Mouse (Mus musculus) granulocyte monocyte progenitor cell, adult 5-6 weeks (primary cell): ENCODE measurements around the gene Akap8. TPM values are rescaled to one million over a fixed set of nuclear protein-coding genes. Genes with fewer than 3 reads are reported as not detected.

ENCODE experiments used
- ATAC-seq: replicated peaks from 2 replicates; pipeline ENCODE4 v1.8.0; 2016; ENCODE audit warnings: mild to moderate bottlenecking, moderate TSS enrichment, inconsistent platforms; ENCODE audit not compliant: poor library complexity, severe bottlenecking
- total RNA-seq, 2 experiments: library from RNA; stranded (forward) in 1 of 2; stranded (reverse) in 1 of 2; fragments of 200-712, 200-1000 nt in 1 of 2; fragments of >200 nt in 1 of 2; fragmentation: Nextera tagmentation in 1 of 2; gene quantifications; 2 replicates each; pipeline ENCODE4 v1.2.3; 2014 to 2017

Gene Akap8
- total RNA-seq, 2 experiments from 2014 or later, result 58.2 to 132 TPM

GRCm38 (mm10) chr17:32349851-32350381 lies 28.9 kb upstream of the Akap8 start:
- no peak for ATAC-seq

- ATAC-seq, result peak; percentile 69
Measured at GRCm38 (mm10) chr17:32349037-32349732, 28.1 kb upstream of the Akap8 start.

DNA sequence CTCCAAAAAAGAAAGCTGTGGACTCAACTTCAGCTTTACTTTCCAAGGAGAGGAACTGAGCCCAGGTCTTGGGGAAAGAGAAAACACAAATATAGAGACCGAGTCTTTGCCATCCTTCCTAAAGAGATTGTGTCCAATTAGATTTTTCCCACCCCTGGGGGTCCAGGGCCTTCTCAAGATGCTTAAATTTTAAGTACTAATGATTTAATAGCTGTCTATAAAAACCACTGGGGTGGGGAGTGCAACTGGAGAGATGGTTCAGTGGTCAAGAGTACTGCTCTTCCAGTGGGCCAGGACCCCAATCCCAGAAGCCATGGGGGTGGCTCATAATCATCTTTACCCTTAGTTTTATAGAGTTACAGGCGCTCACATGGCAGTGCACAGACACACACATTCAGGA lies 27.4 kb upstream of the Akap8 start:
- ATAC-seq, result no peak

GRCm38 (mm10) chr17:32341102-32341501 lies 20.1 kb upstream of the Akap8 start:
- ATAC-seq, result no peak

DNA sequence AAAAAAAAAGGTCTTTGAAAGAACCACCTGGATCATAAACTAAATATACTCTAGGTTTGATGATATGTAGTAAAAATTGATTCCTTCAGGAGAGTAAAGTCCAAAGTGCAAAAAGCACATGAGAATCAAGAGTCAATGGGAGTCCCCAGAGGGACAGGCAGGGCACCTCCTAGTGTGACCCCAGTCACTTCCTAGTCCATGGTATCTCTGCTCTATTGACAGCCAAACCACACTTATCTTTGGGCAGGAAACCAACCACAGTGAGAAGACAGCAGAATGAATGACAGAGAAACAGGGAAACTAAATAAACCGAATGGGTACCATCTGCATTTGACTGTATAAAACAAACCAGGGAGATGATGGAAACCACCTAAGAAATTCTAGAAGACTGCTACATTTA lies 19.1 kb upstream of the Akap8 start:
- no peak; the same call in 1 of the 2 replicates for ATAC-seq

DNA sequence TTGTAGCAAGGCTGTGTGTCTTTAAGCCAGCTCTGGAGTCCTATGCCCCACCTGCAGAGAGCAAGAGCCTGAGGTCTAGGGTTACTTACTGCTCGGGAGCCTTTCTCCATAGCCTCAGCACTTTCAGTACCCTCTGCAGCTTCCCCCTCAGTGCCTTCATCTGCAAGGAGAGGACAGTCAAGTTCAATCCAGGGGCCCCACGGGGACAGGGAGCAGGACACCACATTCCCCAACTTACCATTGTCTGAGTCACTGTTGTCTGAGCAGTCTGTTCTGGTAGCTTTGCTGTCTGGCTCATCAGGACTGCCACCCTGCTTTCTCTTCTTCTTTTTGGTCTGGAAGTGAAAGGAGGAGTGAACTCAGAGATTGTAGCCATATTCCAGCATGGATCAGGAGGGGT lies 14.8 kb upstream of the Akap8 start:
- ATAC-seq, result peak; percentile 68

DNA sequence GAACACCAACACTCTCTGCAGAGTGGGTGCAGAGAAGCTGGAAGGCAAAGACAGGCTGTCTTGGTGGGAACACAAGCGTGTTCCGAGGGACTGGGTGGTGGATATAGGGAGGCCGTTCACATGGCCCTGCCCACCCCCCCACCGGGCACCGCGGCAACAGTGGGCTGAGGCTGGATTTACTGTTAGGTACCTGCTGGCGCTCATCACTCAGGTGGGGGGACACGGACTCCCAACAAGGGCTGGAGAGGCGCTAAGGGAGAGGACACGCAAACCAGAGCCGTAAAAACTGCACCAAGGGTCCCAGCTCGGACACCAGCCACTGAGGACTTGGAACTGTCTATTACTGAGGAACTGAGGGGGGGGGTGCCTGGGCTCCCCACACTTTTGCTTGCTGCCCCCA lies 13.9 kb upstream of the Akap8 start:
- no peak for ATAC-seq

- ATAC-seq, result no peak
Measured at GRCm38 (mm10) chr17:32333675-32334303, 12.8 kb upstream of the Akap8 start.

DNA sequence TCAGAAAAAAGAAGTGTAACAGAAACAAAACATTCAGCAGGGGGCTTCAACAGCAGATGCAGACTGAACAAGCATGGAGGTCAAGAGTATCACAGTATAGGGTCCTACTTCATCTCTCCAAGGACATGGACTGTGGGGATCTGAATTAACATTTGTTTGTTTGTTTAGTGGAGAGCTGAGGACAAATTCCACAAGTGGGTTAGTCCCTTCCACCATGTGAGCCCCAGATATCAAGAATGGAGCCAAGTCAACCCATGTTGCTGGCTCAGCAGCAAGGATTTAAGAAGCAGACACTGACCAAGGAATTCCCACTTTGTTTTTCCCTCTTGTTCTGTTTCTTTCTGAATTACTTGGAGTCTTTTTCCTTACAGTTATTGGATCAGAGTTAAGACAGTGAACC lies 6.5 kb upstream of the Akap8 start:
- ATAC-seq, result no peak

DNA sequence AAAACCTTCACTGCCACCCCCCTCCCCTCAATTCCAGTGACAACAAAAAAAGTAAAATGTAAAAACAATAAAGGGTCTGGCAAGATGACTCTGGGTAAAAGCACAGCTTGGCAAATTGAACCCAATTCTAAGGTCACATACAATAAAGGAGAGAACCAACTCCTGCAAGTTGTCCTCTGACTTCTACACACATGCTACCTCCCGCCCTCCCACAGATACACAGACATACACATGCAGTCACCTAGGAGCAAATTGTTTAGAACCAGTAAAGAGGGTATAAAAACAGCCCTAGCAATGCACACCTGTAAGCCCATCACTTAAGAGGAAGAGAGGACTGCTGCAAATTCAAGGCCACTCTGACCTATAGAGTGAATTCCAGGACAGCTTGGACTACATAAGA lies 1.8 kb upstream of the Akap8 start:
- ATAC-seq, result no peak

GRCm38 (mm10) chr17:32321836-32322235 lies 798 bp upstream of the Akap8 start:
- ATAC-seq, result no peak

DNA sequence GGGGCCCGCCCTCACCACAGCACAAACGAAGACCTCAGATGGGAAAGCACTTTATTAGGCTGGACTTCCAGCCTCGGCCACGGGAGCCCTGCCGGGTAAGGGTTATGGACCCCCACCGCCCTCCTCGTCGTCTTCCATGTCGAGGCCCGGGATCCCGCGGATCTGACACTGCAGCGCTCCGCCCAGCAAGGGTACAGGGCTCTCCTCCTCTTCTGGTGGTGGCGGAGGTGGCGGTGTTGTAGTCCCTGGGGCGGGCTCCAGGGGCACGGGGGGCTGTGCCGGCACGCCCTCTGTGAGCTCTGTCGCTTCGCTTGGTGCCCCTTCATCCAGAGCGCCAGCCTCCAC lies 324 bp upstream of the Akap8 start:
- ATAC-seq, result peak; percentile 72

GRCm38 (mm10) chr17:32319950-32320349 lies 1.1 kb downstream of the Akap8 start:
- ATAC-seq, result no peak

DNA sequence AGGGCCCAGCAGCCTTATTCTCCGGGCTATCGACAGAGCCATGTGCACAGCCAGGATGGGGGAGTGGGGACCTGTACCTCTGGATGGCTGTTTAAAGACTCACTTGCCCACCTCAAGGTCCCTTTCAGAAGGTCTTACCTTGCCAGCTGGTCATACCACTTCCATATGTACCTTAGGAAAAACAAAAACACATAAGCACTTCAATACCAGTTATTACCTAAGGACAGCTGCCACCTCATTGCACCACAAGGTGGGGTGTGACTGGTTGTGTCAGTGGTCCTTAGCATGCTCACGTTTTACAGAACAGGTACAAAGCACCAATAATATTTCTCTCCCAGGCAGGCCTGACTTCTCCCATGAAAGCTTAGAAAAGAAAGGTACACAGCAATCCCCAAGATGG lies 3.3 kb downstream of the Akap8 start:
- no peak for ATAC-seq

DNA sequence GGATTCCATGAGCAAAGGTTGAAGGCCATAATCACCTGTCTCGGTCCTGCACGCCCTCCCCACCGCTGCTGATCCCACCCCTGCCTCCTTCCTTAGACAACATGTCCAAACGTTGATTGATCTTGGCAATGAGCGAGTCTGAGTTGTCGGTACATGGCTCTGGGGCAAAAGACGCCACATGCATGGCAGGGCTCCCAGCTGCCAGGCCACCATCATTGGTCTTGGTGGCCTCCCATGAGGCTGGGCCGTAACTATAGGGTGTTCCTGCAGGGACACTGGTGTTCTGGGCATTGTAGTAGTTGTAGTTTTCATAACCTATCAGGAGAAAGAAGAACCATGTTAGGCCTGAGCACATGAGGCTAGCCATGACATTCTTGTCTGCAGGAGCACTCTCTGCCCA lies 4.0 kb downstream of the Akap8 start:
- no peak for ATAC-seq

- ATAC-seq, result no peak
Measured at GRCm38 (mm10) chr17:32315560-32315959, 5.5 kb downstream of the Akap8 start.

DNA sequence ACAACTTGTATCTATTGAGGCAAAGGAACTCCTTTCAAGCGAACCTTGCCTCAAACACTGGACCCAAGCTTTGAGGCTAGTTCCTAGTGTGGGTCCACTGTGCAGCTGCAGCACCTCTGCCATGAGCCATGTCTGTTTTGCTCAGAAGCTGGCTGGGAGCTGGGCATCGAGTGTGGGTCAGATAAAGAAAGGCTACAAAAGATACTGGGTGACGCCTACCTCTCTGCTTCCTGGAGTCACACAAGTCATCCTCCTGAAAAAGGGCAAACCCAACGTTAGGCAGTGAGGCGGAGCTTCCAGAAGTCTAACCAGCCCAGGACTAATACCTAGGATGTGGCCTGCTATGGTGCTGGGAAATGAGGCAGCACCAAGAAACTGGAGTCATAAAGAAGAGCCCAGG lies 7.1 kb downstream of the Akap8 start:
- ATAC-seq, result no peak

DNA sequence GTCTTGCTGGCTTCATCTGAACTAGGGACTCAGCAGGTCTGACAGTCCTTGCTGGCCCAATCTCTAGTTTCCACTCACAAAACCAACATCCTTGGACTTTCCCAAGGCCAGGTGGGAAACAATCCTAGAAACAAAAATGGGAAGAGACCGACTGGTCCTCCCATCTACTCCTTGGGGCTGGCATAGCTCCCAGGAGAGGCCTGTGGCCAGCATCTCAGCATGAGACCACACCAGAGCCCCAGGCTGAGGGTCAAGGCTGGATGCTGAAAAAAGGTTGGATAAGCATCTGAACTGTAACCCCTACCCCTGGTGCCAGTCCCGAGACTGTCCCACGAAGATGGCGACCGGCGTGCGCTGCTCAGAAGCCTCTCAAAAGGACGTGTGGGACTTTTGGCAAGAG lies 8.2 kb downstream of the Akap8 start:
- no peak for ATAC-seq

GRCm38 (mm10) chr17:32307963-32308362 lies 13.1 kb downstream of the Akap8 start:
- no peak for ATAC-seq

DNA sequence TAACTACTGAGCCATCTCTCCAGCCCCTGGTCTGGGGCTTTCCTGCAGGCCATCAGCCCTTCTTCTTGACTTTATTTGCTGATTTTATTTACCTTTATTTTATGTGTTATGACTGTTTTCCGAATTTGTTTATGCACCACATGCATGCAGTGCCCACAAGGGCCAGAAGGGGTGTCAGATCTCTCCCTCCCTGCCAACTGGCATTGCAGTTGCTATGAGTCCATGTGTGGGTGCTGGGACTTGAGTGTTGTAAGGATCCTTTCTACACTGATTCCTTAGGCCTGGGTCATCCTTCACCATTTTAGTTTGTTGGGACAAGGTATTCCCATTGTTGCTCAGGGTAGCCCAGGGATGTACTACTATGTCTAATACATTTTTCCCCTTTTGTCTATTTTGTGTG lies 22.9 kb downstream of the Akap8 start:
- no peak for ATAC-seq

DNA sequence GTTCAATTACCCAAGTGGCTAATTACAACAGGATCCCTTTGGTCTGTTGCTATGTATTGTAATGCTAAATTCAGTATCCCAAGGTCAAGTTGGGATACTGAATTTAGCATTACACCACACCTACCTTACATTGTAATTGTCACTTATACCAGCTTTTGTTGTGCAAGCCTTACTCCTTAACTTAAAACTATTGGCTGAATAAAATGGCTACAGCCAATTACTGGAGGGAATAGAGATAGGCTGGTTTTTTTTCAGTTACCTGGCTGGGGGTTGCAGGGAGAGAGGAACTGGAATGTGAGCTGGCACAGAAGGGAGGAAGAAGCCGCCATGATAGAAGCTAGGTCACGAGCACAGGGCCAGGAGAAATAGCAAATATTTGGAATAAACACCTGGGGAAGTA lies 25.1 kb downstream of the Akap8 start:
- no peak for ATAC-seq

DNA sequence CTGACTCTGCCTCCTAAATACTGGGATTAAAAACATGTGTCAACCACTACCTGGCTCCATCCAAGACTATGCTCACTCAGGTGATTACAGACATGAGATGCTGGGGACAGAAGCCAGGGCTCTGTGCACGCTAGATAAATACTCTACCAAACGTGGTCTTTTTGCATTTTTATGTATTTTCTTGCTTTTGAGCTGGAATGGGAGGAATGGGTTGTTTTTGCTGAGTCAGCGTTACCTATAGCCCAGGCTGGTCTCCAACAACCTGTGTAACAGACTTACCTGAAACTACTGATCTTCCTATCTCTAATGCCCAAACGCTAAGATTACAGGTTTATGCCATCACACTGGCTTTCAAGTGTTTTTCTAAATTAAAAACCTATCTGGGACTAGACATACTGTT lies 25.9 kb downstream of the Akap8 start:
- no peak for ATAC-seq
